Mouse (Mus musculus): ENCODE measurements around the gene Tmtc1. TPM values are rescaled to one million over a fixed set of nuclear protein-coding genes. Genes with fewer than 3 reads are reported as not detected.
A peak's percentile ranks its signal among the peaks of the same experiment; 100 is the strongest.

Gene Tmtc1
- polyA plus RNA-seq, 1 experiment from 2014 or later, result 3.8 TPM

GRCm38 (mm10) chr6:148227542-148227941 is 216.6 kb downstream of the Tmtc1 start:
- Histone ChIP-seq H3K27me3 (ENCODE audit: control insufficient read depth, insufficient read depth, low read length) (no peaks in the 10 kb centered on the region), H3K36me3 (ENCODE audit: control insufficient read depth, insufficient read depth, low read length) (no peaks in the 10 kb centered on the region), H3K4me3 (ENCODE audit: control insufficient read depth in 1 of 2, insufficient read depth in 1 of 2, low read depth in 1 of 2, low read length in 2 of 2) (no peak overlapping the region), H3K4me2 (ENCODE audit: low read length) (no peak overlapping the region), H3K4me1 (ENCODE audit: control insufficient read depth in 2 of 2, insufficient read depth in 2 of 2, low read length in 2 of 2) (no peaks in the 10 kb centered on the region), H3K9ac (ENCODE audit: low read length) (no peak overlapping the region), H3K9me3 (ENCODE audit: control insufficient read depth, low read length) (no peaks in the 10 kb centered on the region), H3K27ac (replicated peaks in 1 of 2; ENCODE audit: control insufficient read depth in 1 of 2, insufficient read depth in 1 of 2, low read depth in 2 of 2, low read length in 2 of 2) (no peak overlapping the region)
- WGBS, result 65% methylated on average over 3 of the region's 3 CpGs
- ATAC-seq (ENCODE audit: insufficient number of reproducible peaks, insufficient read depth, low FRiP score, low read depth), result no peak

GRCm38 (mm10) chr6:148222686-148223085 is 221.5 kb downstream of the Tmtc1 start:
- no peak overlapping the region for H3K27ac ChIP-seq (replicated peaks in 1 of 2; ENCODE audit: control insufficient read depth in 1 of 2, insufficient read depth in 1 of 2, low read depth in 2 of 2, low read length in 2 of 2)
- no peak overlapping the region for H3K4me3 ChIP-seq (ENCODE audit: control insufficient read depth in 1 of 2, insufficient read depth in 1 of 2, low read depth in 1 of 2, low read length in 2 of 2)
- no peak for ATAC-seq (ENCODE audit: insufficient number of reproducible peaks, insufficient read depth, low FRiP score, low read depth)
- H3K9ac ChIP-seq (ENCODE audit: low read length), result no peak overlapping the region
- H3K4me2 ChIP-seq (ENCODE audit: low read length), result no peak overlapping the region
- H3K36me3 ChIP-seq (ENCODE audit: control insufficient read depth, insufficient read depth, low read length), result no peaks in the 10 kb centered on the region
- 70% methylated on average over 2 of the region's 2 CpGs for WGBS
- no peaks in the 10 kb centered on the region for H3K4me1 ChIP-seq (ENCODE audit: control insufficient read depth in 2 of 2, insufficient read depth in 2 of 2, low read length in 2 of 2)
- H3K27me3 ChIP-seq (ENCODE audit: control insufficient read depth, insufficient read depth, low read length), result no peaks in the 10 kb centered on the region
- no peaks in the 10 kb centered on the region for H3K9me3 ChIP-seq (ENCODE audit: control insufficient read depth, low read length)

DNA sequence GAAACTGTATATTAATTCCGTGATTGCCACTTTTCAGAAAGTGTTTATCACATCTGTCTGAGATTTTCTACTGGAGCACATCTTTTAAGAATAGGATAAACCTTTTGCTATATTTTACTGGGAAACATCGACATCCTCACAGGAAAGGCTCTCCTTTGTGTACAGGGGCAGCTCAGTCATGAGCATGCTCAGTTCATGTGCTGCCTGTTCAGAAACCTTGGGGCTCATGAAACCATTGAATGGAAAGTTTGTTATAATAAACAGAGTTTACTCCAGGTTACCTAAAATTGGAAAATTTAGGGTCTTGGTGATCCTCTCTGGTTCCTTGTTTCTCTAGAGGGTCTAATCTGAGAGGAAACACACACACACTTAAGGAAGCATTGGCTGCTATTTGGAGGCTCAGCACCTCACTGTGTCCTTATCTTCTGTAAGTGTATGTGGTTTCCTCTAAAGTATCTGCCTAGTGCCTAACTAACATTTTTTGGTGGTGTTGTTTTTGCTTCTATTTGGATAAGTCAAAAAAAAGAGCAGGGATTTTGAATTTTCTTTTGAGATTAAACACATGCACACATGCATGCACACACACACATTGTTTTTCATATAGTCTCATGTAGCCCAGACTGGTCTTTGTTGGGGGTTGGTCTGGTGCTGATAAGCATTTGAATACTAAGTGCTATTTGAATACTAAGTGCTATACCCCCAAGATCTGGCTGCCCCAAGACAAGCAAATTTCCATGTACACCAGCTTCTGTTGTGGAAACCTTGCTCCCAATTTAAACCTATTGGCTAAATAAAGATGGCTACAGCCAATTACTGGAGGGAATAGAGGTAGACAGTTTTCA is 225.7 kb downstream of the Tmtc1 start:
- no peaks in the 10 kb centered on the region for H3K27me3 ChIP-seq (ENCODE audit: control insufficient read depth, insufficient read depth, low read length)
- no peak overlapping the region for H3K9ac ChIP-seq (ENCODE audit: low read length)
- H3K9me3 ChIP-seq (ENCODE audit: control insufficient read depth, low read length), result no peaks in the 10 kb centered on the region
- no peak overlapping the region for H3K4me3 ChIP-seq (ENCODE audit: control insufficient read depth in 1 of 2, insufficient read depth in 1 of 2, low read depth in 1 of 2, low read length in 2 of 2)
- 68% methylated on average over 2 of the region's 2 CpGs for WGBS
- H3K27ac ChIP-seq (replicated peaks in 1 of 2; ENCODE audit: control insufficient read depth in 1 of 2, insufficient read depth in 1 of 2, low read depth in 2 of 2, low read length in 2 of 2), result no peak overlapping the region
- H3K4me1 ChIP-seq (ENCODE audit: control insufficient read depth in 2 of 2, insufficient read depth in 2 of 2, low read length in 2 of 2), result no peaks in the 10 kb centered on the region
- no peak overlapping the region for H3K4me2 ChIP-seq (ENCODE audit: low read length)
- peaks cover 3% of the 10 kb centered on the region; the same call in 1 of the 2 replicates for H3K36me3 ChIP-seq (ENCODE audit: control insufficient read depth, insufficient read depth, low read length)
- no peak for ATAC-seq (ENCODE audit: insufficient number of reproducible peaks, insufficient read depth, low FRiP score, low read depth)

GRCm38 (mm10) chr6:148216752-148217151 is 227.4 kb downstream of the Tmtc1 start:
- no peak overlapping the region for H3K4me2 ChIP-seq (ENCODE audit: low read length)
- H3K27ac ChIP-seq (replicated peaks in 1 of 2; ENCODE audit: control insufficient read depth in 1 of 2, insufficient read depth in 1 of 2, low read depth in 2 of 2, low read length in 2 of 2), result no peak overlapping the region
- ATAC-seq (ENCODE audit: insufficient number of reproducible peaks, insufficient read depth, low FRiP score, low read depth), result no peak
- peaks cover 3% of the 10 kb centered on the region; the same call in 1 of the 2 replicates for H3K36me3 ChIP-seq (ENCODE audit: control insufficient read depth, insufficient read depth, low read length)
- 87% methylated on average over 4 of the region's 4 CpGs for WGBS
- no peaks in the 10 kb centered on the region for H3K27me3 ChIP-seq (ENCODE audit: control insufficient read depth, insufficient read depth, low read length)
- no peak overlapping the region for H3K4me3 ChIP-seq (ENCODE audit: control insufficient read depth in 1 of 2, insufficient read depth in 1 of 2, low read depth in 1 of 2, low read length in 2 of 2)
- H3K9ac ChIP-seq (ENCODE audit: low read length), result no peak overlapping the region
- peaks cover 0 to 5% of the 10 kb centered on the region in 2 experiments; a peak in 2 of 4 replicates for H3K4me1 ChIP-seq (ENCODE audit: control insufficient read depth in 2 of 2, insufficient read depth in 2 of 2, low read length in 2 of 2)
- no peaks in the 10 kb centered on the region for H3K9me3 ChIP-seq (ENCODE audit: control insufficient read depth, low read length)

DNA sequence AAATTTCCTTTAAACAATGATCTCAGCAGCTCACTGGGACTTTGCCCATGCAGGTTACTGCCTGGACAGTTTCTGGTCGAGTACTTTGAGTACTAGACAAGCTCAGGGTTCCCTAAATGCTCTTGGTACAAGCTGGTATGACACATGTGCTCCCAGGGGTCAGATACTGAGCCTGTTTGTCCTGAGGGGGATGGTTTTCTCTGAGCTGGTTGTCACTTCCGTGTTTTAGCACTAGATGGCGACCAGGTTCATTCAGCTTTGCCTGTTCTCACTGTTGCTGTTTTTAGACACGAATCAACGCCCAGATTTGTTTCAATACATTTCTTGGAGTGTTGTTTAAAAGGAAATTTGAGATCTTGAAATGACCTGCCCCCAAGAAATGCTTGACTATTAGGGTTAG is 229.4 kb downstream of the Tmtc1 start:
- Histone ChIP-seq H3K9me3 (ENCODE audit: control insufficient read depth, low read length) (no peaks in the 10 kb centered on the region), H3K4me1 (ENCODE audit: control insufficient read depth in 2 of 2, insufficient read depth in 2 of 2, low read length in 2 of 2) (peaks cover 0 to 11% of the 10 kb centered on the region in 2 experiments; a peak in 2 of 4 replicates), H3K4me3 (ENCODE audit: control insufficient read depth in 1 of 2, insufficient read depth in 1 of 2, low read depth in 1 of 2, low read length in 2 of 2) (no peak overlapping the region), H3K9ac (ENCODE audit: low read length) (no peak overlapping the region), H3K27me3 (ENCODE audit: control insufficient read depth, insufficient read depth, low read length) (no peaks in the 10 kb centered on the region), H3K27ac (replicated peaks in 1 of 2; ENCODE audit: control insufficient read depth in 1 of 2, insufficient read depth in 1 of 2, low read depth in 2 of 2, low read length in 2 of 2) (no peak overlapping the region), H3K4me2 (ENCODE audit: low read length) (no peak overlapping the region), H3K36me3 (ENCODE audit: control insufficient read depth, insufficient read depth, low read length) (peaks cover 3% of the 10 kb centered on the region; the same call in 1 of the 2 replicates)
- ATAC-seq (ENCODE audit: insufficient number of reproducible peaks, insufficient read depth, low FRiP score, low read depth), result no peak
- 4% methylated on average over 5 of the region's 5 CpGs for WGBS

DNA sequence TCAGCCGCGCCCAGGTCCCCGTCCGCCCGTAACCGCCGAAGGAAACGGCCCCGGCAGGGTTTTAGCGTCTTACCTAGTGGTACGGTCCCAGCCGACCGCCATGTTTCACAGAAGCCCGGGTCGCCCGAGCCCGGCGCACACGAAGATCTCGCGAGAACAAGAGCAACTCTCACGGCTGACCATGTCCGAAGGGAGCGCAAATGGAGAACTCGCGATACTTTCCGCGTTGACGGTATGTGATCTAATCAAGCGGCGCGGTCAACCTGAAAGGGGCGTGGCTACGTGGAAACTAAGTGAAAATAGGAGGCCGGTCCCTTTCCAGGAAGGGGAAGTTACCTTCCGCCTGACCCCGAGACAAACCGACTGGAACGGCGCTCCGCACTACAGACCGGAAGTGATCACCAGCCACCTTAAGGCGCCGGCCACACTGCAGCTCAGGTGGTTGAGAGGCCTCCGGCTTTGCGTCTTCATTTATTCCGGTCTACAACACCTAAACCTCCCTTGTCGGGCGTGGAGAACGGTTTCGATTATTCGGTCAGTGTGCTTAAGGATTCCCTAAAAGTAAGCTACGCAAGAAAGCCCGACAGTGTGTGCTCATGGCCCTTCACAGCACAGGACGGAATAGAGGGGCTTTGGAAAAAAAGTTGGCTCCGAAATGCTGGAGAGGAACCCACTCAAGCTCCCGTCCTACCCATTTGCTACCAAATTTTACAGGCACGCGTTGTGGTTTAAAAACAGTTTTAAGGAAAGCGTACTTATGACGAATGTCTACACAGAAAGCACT is 232.1 kb downstream of the Tmtc1 start, which contains the start of gene Ergic2:
TSS of gene Ergic2 (minus strand) at position 478 of the 784 bp plus-strand sequence.
- peak within 1 kb of the TSS; percentile 99 for H3K9ac ChIP-seq (ENCODE audit: low read length)
- ATAC-seq (ENCODE audit: insufficient number of reproducible peaks, insufficient read depth, low FRiP score, low read depth), result peak; percentile 99
- H3K4me1 ChIP-seq (ENCODE audit: control insufficient read depth in 2 of 2, insufficient read depth in 2 of 2, low read length in 2 of 2), result peaks cover 0 to 22% of the 10 kb centered on the region in 2 experiments; a peak in 2 of 4 replicates
- peak within 1 kb of the TSS; percentile 80 to 82 for H3K27ac ChIP-seq (replicated peaks in 1 of 2; ENCODE audit: control insufficient read depth in 1 of 2, insufficient read depth in 1 of 2, low read depth in 2 of 2, low read length in 2 of 2)
- peak within 1 kb of the TSS; percentile 85 for H3K4me2 ChIP-seq (ENCODE audit: low read length)
- H3K36me3 ChIP-seq (ENCODE audit: control insufficient read depth, insufficient read depth, low read length), result peaks cover 3% of the 10 kb centered on the region; the same call in 1 of the 2 replicates
- 1% methylated on average over 61 of the region's 61 CpGs for WGBS
- H3K4me3 ChIP-seq (ENCODE audit: control insufficient read depth in 1 of 2, insufficient read depth in 1 of 2, low read depth in 1 of 2, low read length in 2 of 2), result peak within 1 kb of the TSS; percentile 81 to 98
- H3K27me3 ChIP-seq (ENCODE audit: control insufficient read depth, insufficient read depth, low read length), result no peaks in the 10 kb centered on the region
- no peaks in the 10 kb centered on the region for H3K9me3 ChIP-seq (ENCODE audit: control insufficient read depth, low read length)

DNA sequence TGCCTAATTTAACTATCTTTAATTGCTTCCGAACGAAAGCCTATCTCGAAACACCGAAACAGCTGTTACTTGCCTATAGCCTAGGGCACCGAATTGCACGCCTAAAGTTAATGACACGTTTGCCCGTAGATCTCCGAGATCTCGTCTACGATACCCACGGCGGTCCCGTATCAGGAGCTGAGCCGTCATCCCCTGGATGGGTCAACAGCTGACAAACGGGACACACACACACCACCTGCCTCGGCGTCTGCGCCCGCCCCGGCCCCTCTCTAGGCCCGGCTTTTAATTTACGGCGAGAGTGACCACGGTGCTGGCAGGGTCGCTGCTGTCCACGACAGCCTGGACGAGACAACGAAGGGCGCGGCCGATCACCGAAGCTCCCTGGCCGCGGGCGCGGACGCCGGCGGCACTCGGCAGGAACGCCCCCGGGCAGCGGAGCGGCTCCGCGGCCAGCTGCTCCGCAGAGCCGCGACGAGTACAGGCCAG is 232.8 kb downstream of the Tmtc1 start:
- Histone ChIP-seq H3K4me2 (ENCODE audit: low read length) (peak overlapping the region; percentile 84), H3K9ac (ENCODE audit: low read length) (peak overlapping the region; percentile 99), H3K36me3 (ENCODE audit: control insufficient read depth, insufficient read depth, low read length) (peaks cover 3% of the 10 kb centered on the region; the same call in 1 of the 2 replicates), H3K9me3 (ENCODE audit: control insufficient read depth, low read length) (no peaks in the 10 kb centered on the region), H3K4me3 (ENCODE audit: control insufficient read depth in 1 of 2, insufficient read depth in 1 of 2, low read depth in 1 of 2, low read length in 2 of 2) (peak overlapping the region; percentile 81 to 98), H3K27ac (replicated peaks in 1 of 2; ENCODE audit: control insufficient read depth in 1 of 2, insufficient read depth in 1 of 2, low read depth in 2 of 2, low read length in 2 of 2) (peak overlapping the region; percentile 50 to 80; a peak in 3 of 4 replicates), H3K4me1 (ENCODE audit: control insufficient read depth in 2 of 2, insufficient read depth in 2 of 2, low read length in 2 of 2) (peaks cover 0 to 22% of the 10 kb centered on the region in 2 experiments; a peak in 2 of 4 replicates), H3K27me3 (ENCODE audit: control insufficient read depth, insufficient read depth, low read length) (no peaks in the 10 kb centered on the region)
- ATAC-seq (ENCODE audit: insufficient number of reproducible peaks, insufficient read depth, low FRiP score, low read depth), result peak; percentile 51
- WGBS, result under 1% methylated on average over 51 of the region's 51 CpGs
